Mouse (Mus musculus) ES-Bruce4 (cell line): ENCODE data around the gene Smyd2.

Source experiments
- CTCF ChIP-seq: IDR thresholded peaks from one replicate; pipeline ENCODE4 v1.8.1; 2011; ENCODE audit warnings: low read depth, low read length
- EP300 ChIP-seq: IDR thresholded peaks from 2 replicates; pipeline ENCODE4 v1.6.1; 2011; ENCODE audit warnings: low read depth, low read length; ENCODE audit not compliant: insufficient read depth
- POLR2A ChIP-seq: IDR thresholded peaks from one replicate; pipeline ENCODE4 v1.8.1; 2011; ENCODE audit warnings: low read length; ENCODE audit not compliant: insufficient read depth

DNA sequence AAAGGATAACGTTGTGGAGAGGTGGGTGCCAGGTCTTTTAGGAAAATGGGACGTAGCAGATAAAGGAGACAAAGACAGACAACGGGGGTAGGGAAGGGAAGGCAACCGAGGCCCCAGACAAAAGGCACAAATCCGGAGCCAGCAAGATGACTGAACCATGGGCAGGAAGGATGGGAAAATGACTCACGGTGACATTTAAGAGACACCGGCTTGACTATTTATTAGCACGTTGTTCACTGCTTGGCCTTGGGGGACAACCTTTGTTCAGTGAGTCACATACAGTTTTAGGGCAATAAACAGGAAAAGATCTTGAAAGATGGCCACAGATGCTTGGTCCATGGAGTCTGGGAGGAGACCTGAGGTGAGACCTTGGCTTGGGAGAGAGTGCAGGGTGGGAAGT is 24.0 kb upstream of the Smyd2 start:
- TF ChIP-seq EP300 (no peak), CTCF (no peak), POLR2A (no peak)
